Mouse (Mus musculus): ENCODE data around the gene Ccdc149. TPM values are rescaled to one million over a fixed set of nuclear protein-coding genes. Genes with fewer than 3 reads are reported as not detected.

Gene Ccdc149
- total RNA-seq, 2 experiments from 2014 or later: 7.9 to 8.2 TPM

DNA sequence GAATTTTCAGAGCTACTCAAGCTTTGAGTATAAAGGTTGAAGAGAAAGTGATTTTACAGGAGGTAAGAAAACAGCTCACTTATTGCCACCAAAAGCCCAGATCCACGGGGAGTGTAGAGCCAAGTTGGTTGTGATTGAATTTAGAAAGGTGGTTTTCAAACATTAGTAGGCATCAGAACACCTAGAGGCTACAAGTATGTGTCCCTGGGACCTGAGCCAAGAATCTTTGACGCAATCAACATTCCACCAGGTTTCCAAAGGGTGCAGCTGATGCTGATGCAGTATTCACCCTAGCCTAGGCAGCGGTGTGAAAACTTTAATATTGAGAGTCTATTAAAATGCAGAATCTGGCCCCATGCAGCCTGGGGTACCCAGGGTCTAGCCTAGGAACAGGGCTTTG is 135.7 kb downstream of the Ccdc149 start:
- DNase-seq (ENCODE audit: low spot score in 2 of 2): no peak

DNA sequence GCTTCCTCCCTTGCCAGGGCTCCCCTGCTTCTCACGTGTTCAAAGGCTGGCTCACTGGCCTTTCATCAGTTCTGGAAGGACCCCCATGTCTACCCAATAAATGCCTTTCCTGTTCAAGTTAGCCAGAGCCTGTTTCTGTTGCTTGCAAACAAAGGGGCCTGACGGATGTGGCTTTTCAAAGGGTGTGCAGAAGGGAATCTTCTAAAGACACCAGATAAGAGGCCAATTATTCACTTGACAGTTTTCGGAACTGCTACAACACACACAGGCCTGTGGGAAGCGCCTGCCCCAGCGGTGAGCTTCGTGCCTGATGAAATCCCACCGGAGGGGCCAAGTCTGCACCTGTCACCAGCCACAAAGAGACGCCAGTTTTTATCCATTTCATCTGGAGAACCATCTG is 139.2 kb downstream of the Ccdc149 start:
- no peak for DNase-seq (ENCODE audit: low spot score in 2 of 2)

Other genes starting within 250 kb of the Ccdc149 start
- gene Sod3, start 107.7 kb downstream of the Ccdc149 start, total RNA-seq (2021): 10 to 100 TPM; 34.1 to 35.1 TPM
- 1 to 10 TPM; 3.7 to 4.4 TPM for gene Lgi2, start 94.9 kb upstream of the Ccdc149 start, total RNA-seq (2021)
- gene Sepsecs, start 198.2 kb upstream of the Ccdc149 start, total RNA-seq (2021): 10 to 100 TPM; 16.8 to 21.8 TPM

All from adrenal gland, postnatal 4 days (tissue).